Mouse (Mus musculus): ENCODE measurements around the gene Vmn2r68. TPM values are rescaled to one million over a fixed set of nuclear protein-coding genes. Genes with fewer than 3 reads are reported as not detected.

Vmn2r68 gene
- polyA plus RNA-seq (2012; fragmentation: generic; extraction: Trizol), result not detected
- long read RNA-seq, experiment 1, result 0 reads
- long read RNA-seq, experiment 2, result 0 reads

GRCm38 (mm10) chr7:85237683-85238082, at the start of gene Vmn2r68:
Vmn2r68 (minus strand) TSS chr7:85237783.
- H3ac ChIP-seq (ENCODE audit: control insufficient read depth, insufficient read length, low read depth), result no peak within 1 kb of the TSS
- no peak within 1 kb of the TSS for H3K4me3 ChIP-seq (ENCODE audit: insufficient read depth, poor library complexity, severe bottlenecking)
- no peaks in the 10 kb centered on the region for H3K79me2 ChIP-seq (ENCODE audit: control insufficient read depth, insufficient read depth)
- H3K36me3 ChIP-seq (ENCODE audit: control insufficient read depth, insufficient read depth), result no peaks in the 10 kb centered on the region
- H3K27me3 ChIP-seq (ENCODE audit: control insufficient read depth, insufficient read depth, insufficient read length), result no peaks in the 10 kb centered on the region
- no peaks in the 10 kb centered on the region for H3K79me3 ChIP-seq (ENCODE audit: low read depth)
- TF ChIP-seq CEBPB (IDR thresholded peaks at IDR 0.05; ENCODE audit: low read depth) (no peak), CTCF (IDR thresholded peaks at IDR 0.05; ENCODE audit: control insufficient read depth, insufficient read depth, insufficient read length) (no peak), USF1 (IDR thresholded peaks at IDR 0.05; ENCODE audit: low read depth) (no peak), MYOD1 (IDR thresholded peaks at IDR 0.05; ENCODE audit: control insufficient read depth, insufficient read length, low read depth) (no peak)

Other genes starting within 250 kb of the Vmn2r68 start
- not detected for gene Vmn2r66, start 225.5 kb downstream of the Vmn2r68 start, polyA plus RNA-seq (2012; fragmentation: generic; extraction: Trizol)
- not detected for gene Vmn2r67, start 81.8 kb downstream of the Vmn2r68 start, polyA plus RNA-seq (2012; fragmentation: generic; extraction: Trizol)
- gene Vmn2r69, start 178.1 kb upstream of the Vmn2r68 start, polyA plus RNA-seq (2012; fragmentation: generic; extraction: Trizol), result not detected

Data from C2C12 (cell line).